7 mouse cellular contexts compared by ENCODE assay signal in the genomic region with DNA sequence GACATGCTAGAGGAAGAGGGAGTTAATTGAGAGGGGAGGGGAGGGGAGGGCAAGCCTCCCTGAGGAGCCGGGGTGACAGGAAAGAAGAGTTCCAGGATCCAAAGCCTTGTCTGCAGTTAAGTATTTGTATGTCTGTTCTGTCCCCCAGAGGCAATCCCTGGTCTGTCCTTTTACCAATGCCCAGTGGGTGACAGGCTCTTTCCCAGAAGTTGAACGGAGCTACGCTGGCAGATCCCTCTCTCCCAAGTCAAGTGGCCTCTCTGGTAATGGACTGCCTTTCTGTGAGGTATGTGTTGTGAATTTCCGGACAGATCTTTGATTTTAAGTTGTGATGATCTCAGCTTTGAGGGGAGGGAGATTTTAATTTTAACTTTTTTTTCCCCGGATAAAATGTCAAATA. TPM values are rescaled to one million over a fixed set of nuclear protein-coding genes. Genes with fewer than 3 reads are reported as not detected.
DNase-seq lines count a peak whose midpoint lies in the region; ATAC-seq and TF ChIP-seq lines count a peak whose summit lies in the region.

No protein-coding gene starts in this region.

- H3K9me3 ChIP-seq in heart, embryonic 16.5 days (replicated peaks; ENCODE audit: control insufficient read depth, low read length): peaks cover 3% of the 10 kb centered on the region; the same call in 1 of the 2 replicates
- 0 out of 2 replicates have a peak, but pooled peaks cover 2% of the 10 kb centered on the region for H3K9me3 ChIP-seq in lung, embryonic 16.5 days (ENCODE audit: control insufficient read depth, low read length)
- H3K9me3 ChIP-seq in stomach, embryonic 16.5 days (replicated peaks; ENCODE audit: control insufficient read depth, low read length): no peaks in the 10 kb centered on the region

- H3K27ac ChIP-seq in heart, embryonic 16.5 days (ENCODE audit: low read length): no peak overlapping the region
- no peak overlapping the region for H3K27ac ChIP-seq in lung, embryonic 16.5 days (ENCODE audit: low read length)
- H3K27ac ChIP-seq in stomach, embryonic 16.5 days (ENCODE audit: low read length): 0 out of 2 replicates have a peak overlapping the region, but pooled peaks have one; percentile 14

- peaks cover 3% of the 10 kb centered on the region; the same call in 1 of the 2 replicates for H3K27me3 ChIP-seq in heart, embryonic 16.5 days (ENCODE audit: control insufficient read depth, insufficient read depth, low read length)
- H3K27me3 ChIP-seq in lung, embryonic 16.5 days (ENCODE audit: control insufficient read depth, insufficient read depth, low read depth, low read length): no peaks in the 10 kb centered on the region
- no peaks in the 10 kb centered on the region for H3K27me3 ChIP-seq in stomach, embryonic 16.5 days (ENCODE audit: control insufficient read depth, insufficient read depth, low read length)

- H3K4me1 ChIP-seq in lung, adult 2 months (ENCODE audit: control insufficient read depth, insufficient read depth, low read length): peaks cover 6% of the 10 kb centered on the region; the same call in 1 of the 2 replicates
- H3K4me1 ChIP-seq in heart, embryonic 16.5 days (ENCODE audit: control insufficient read depth, insufficient read depth, low read length): peaks cover 9% of the 10 kb centered on the region
- H3K4me1 ChIP-seq in lung, embryonic 16.5 days (replicated peaks; ENCODE audit: control insufficient read depth, insufficient read depth, low read length): peaks cover 28% of the 10 kb centered on the region
- peaks cover 25% of the 10 kb centered on the region for H3K4me1 ChIP-seq in stomach, embryonic 16.5 days (ENCODE audit: control insufficient read depth, insufficient read depth, low read length)

- peak overlapping the region; percentile 61 for H3K9ac ChIP-seq in heart, embryonic 16.5 days (ENCODE audit: low read length)
- H3K9ac ChIP-seq in lung, embryonic 16.5 days (ENCODE audit: low read length): peak overlapping the region; percentile 49
- H3K9ac ChIP-seq in stomach, embryonic 16.5 days (ENCODE audit: low read length): peak overlapping the region; percentile 61

- 22% methylated on average over 5 of the region's 5 CpGs for WGBS in lung, adult 2 months
- 29% methylated on average over 5 of the region's 5 CpGs for WGBS in heart, embryonic 16.5 days
- 23% methylated on average over 5 of the region's 5 CpGs for WGBS in lung, embryonic 16.5 days
- 40% methylated on average over 5 of the region's 5 CpGs for WGBS in stomach, embryonic 16.5 days

- peak overlapping the region; percentile 84 for H3K4me3 ChIP-seq in lung, adult 2 months (replicated peaks; ENCODE audit: extremely low read depth, low read depth, low read length)
- H3K4me3 ChIP-seq in heart, embryonic 16.5 days (ENCODE audit: low read length): peak overlapping the region; percentile 29
- peak overlapping the region; percentile 38 for H3K4me3 ChIP-seq in lung, embryonic 16.5 days (ENCODE audit: low read length)
- H3K4me3 ChIP-seq in stomach, embryonic 16.5 days (replicated peaks; ENCODE audit: low read length): peak overlapping the region; percentile 49

- no peak for TF ChIP-seq CTCF in lung, adult 2 months (IDR thresholded peaks at IDR 0.05; ENCODE audit: insufficient read depth, low read length)

- peaks cover 7% of the 10 kb centered on the region for H3K36me3 ChIP-seq in heart, embryonic 16.5 days (ENCODE audit: control insufficient read depth, insufficient read depth)
- peaks cover 5% of the 10 kb centered on the region for H3K36me3 ChIP-seq in lung, embryonic 16.5 days (ENCODE audit: control insufficient read depth, insufficient read depth, low read length)
- H3K36me3 ChIP-seq in stomach, embryonic 16.5 days (ENCODE audit: control insufficient read depth, insufficient read depth, low read length): no peaks in the 10 kb centered on the region

- peak; percentile 77; the same call in 1 of the 2 replicates for TF ChIP-seq POLR2A in lung, adult 2 months (IDR thresholded peaks at IDR 0.05; ENCODE audit: borderline replicate concordance, extremely low read depth, low read depth, low read length)

- no peak for ATAC-seq in heart, embryonic 16.5 days (replicated peaks; ENCODE audit: extremely low read depth, insufficient read depth, low FRiP score)
- no peak for ATAC-seq in lung, embryonic 16.5 days (ENCODE audit: low read depth)
- no peak for ATAC-seq in stomach, embryonic 16.5 days (ENCODE audit: insufficient read depth, low FRiP score)
- ATAC-seq in megakaryocyte-erythroid progenitor cell, adult 5-6 weeks (replicated peaks; ENCODE audit: low FRiP score, low TSS enrichment, poor library complexity, severe bottlenecking): no peak
- no peak for ATAC-seq in inflammation-experienced regulatory T-cells, adult 6 months

- H3K4me2 ChIP-seq in heart, embryonic 16.5 days (ENCODE audit: low read depth, low read length): peak overlapping the region; percentile 57
- peak overlapping the region; percentile 52 for H3K4me2 ChIP-seq in lung, embryonic 16.5 days (ENCODE audit: low read depth, low read length)
- H3K4me2 ChIP-seq in stomach, embryonic 16.5 days (ENCODE audit: low read depth, low read length): peak overlapping the region; percentile 54

- no peak for DNase-seq in lung, adult 2 months
- DNase-seq in lung, postnatal 14 days: no peak

RNA-seq across cellular contexts. Expression of a gene that starts 3.3 kb away (rescaled TPM):
- 169 and 219 TPM in 2 replicates for polyA plus RNA-seq in lung, adult 2 months (2012; rRNA removed)
- 9.8 and 13.4 TPM in 2 replicates for polyA plus RNA-seq in heart, embryonic 16.5 days (2015; fragmentation: Nextera tagmentation; extraction: Ambion mirVana)
- 20.7 and 22.7 TPM in 2 replicates for polyA plus RNA-seq in lung, embryonic 16.5 days (2015; fragmentation: Nextera tagmentation; extraction: Ambion mirVana)
- polyA plus RNA-seq in stomach, embryonic 16.5 days (2015; fragmentation: Nextera tagmentation; extraction: Ambion mirVana): 32.0 and 34.1 TPM in 2 replicates
- not detected in 2 replicates for total RNA-seq in megakaryocyte-erythroid progenitor cell, adult 5-6 weeks (2014; fragmentation: Nextera tagmentation)
- not detected in 2 replicates for total RNA-seq in megakaryocyte-erythroid progenitor cell, adult 5-6 weeks (2017)
- polyA plus RNA-seq in inflammation-experienced regulatory T-cells, adult 6 months (2017; shearing (Covaris generic)): not detected

RNA-seq across cellular contexts. Expression of a gene that starts 30.7 kb away (rescaled TPM):
- 3.0 and 3.1 TPM in 2 replicates for polyA plus RNA-seq in lung, adult 2 months (2012; rRNA removed)
- polyA plus RNA-seq in heart, embryonic 16.5 days (2015; fragmentation: Nextera tagmentation; extraction: Ambion mirVana): 7.3 and 8.3 TPM in 2 replicates
- polyA plus RNA-seq in lung, embryonic 16.5 days (2015; fragmentation: Nextera tagmentation; extraction: Ambion mirVana): 9.5 and 10.9 TPM in 2 replicates
- polyA plus RNA-seq in stomach, embryonic 16.5 days (2015; fragmentation: Nextera tagmentation; extraction: Ambion mirVana): 14.2 and 14.6 TPM in 2 replicates
- total RNA-seq in megakaryocyte-erythroid progenitor cell, adult 5-6 weeks (2014; fragmentation: Nextera tagmentation): 6.8 and 14.9 TPM in 2 replicates
- 17.6 and 19.6 TPM in 2 replicates for total RNA-seq in megakaryocyte-erythroid progenitor cell, adult 5-6 weeks (2017)
- polyA plus RNA-seq in inflammation-experienced regulatory T-cells, adult 6 months (2017; shearing (Covaris generic)): 1 to 10 TPM; 6.8 to 8.6 (median 7.5) TPM

Comparison
In these comparisons a context has a peak if more than half of its experiments do, and no peak if none do; other contexts are left out.
1. H3K4me3 ChIP-seq: peak in every context shown above with its lines; median percentile 84 in lung, adult 2 months; 49 in stomach, embryonic 16.5 days; 38 in lung, embryonic 16.5 days; 29 in heart, embryonic 16.5 days.
2. RNA of a gene that starts 3.3 kb away (polyA plus RNA-seq): 169 to 219 TPM in lung, adult 2 months, 32.0 to 34.1 TPM in stomach, embryonic 16.5 days, 20.7 to 22.7 TPM in lung, embryonic 16.5 days and 9.8 to 13.4 TPM in heart, embryonic 16.5 days; not detected in inflammation-experienced regulatory T-cells, adult 6 months; every median in the first group is over 10 times any median in the second.
3. Peak in every context shown above with its lines, with median percentiles within 50 percentile points of each other: H3K4me2 ChIP-seq and H3K9ac ChIP-seq.